Mouse (Mus musculus): ENCODE data around the gene Cd300lg. TPM values are rescaled to one million over a fixed set of nuclear protein-coding genes. Genes with fewer than 3 reads are reported as not detected.

Cd300lg gene
- total RNA-seq (2023): not detected

GRCm38 (mm10) chr11:102041350-102041949, at the start of gene Cd300lg:
TSS of gene Cd300lg (plus strand) at chr11:102041509.

GRCm38 (mm10) chr11:102028087-102028816, 13.1 kb upstream of the Cd300lg start, which contains the start of gene Mpp3:
TSS of gene Mpp3 (minus strand) at chr11:102028461.

GRCm38 (mm10) chr11:102087931-102088898, 46.9 kb downstream of the Cd300lg start, which contains the start of gene Mpp2:
TSS of gene Mpp2 (minus strand) at chr11:102088515.

GRCm38 (mm10) chr11:102101219-102101618, 59.9 kb downstream of the Cd300lg start, which contains the start of gene Ppy:
TSS of gene Ppy (minus strand) at chr11:102101319.

Other genes with a start within 250 kb of the Cd300lg start
- gene Meox1, start 147.1 kb upstream of the Cd300lg start, total RNA-seq (2023): not detected
- not detected for gene Sost, start 74.5 kb upstream of the Cd300lg start, total RNA-seq (2023)
- gene Cfap97d1, start 57.2 kb upstream of the Cd300lg start, total RNA-seq (2023): not detected
- 2.5 TPM for gene Dusp3, start 54.5 kb upstream of the Cd300lg start, total RNA-seq (2023)
- gene Mpp3, start 13.0 kb upstream of the Cd300lg start, total RNA-seq (2023): not detected
- gene Mpp2, start 47.0 kb downstream of the Cd300lg start, total RNA-seq (2023): not detected
- gene Ppy, start 59.8 kb downstream of the Cd300lg start, total RNA-seq (2023): not detected
- not detected for gene Pyy, start 66.3 kb downstream of the Cd300lg start, total RNA-seq (2023)
- not detected for gene Nags, start 104.0 kb downstream of the Cd300lg start, total RNA-seq (2023)
- gene Tmem101, start 114.9 kb downstream of the Cd300lg start, total RNA-seq (2023): 7.1 TPM
- gene Lsm12, start 143.8 kb downstream of the Cd300lg start, total RNA-seq (2023): 44.3 TPM
- gene G6pc3, start 148.1 kb downstream of the Cd300lg start, total RNA-seq (2023): 28.6 TPM
- gene Hdac5, start 188.7 kb downstream of the Cd300lg start, total RNA-seq (2023): 134 TPM
- 0.49 TPM for gene BC030867, start 207.4 kb downstream of the Cd300lg start, total RNA-seq (2023)
- gene Asb16, start 227.2 kb downstream of the Cd300lg start, total RNA-seq (2023): not detected
- gene Tmub2, start 243.4 kb downstream of the Cd300lg start, total RNA-seq (2023): 37.0 TPM